Mouse (Mus musculus) olfactory bulb, adult 2 months (tissue): ENCODE measurements around the gene Tmem88. TPM values are rescaled to one million over a fixed set of nuclear protein-coding genes. Genes with fewer than 3 reads are reported as not detected.

Experiments used
- H3K27ac ChIP-seq: fragments of 200-500 bp; 2 replicates; pipeline ENCODE4 v1.5.1; 2012; ENCODE audit warnings: low read depth, low read length; ENCODE audit not compliant: insufficient read depth
- H3K4me1 ChIP-seq: fragments of 200-500 bp; 2 replicates; pipeline ENCODE4 v1.6.1; 2012; ENCODE audit warnings: low read length; ENCODE audit not compliant: control insufficient read depth, insufficient read depth
- H3K4me3 ChIP-seq: fragments of 200-500 bp; 2 replicates; pipeline ENCODE4 v1.5.1; 2012; ENCODE audit warnings: mild to moderate bottlenecking, low read depth, low read length, moderate library complexity; ENCODE audit not compliant: insufficient read depth
- CTCF ChIP-seq: fragments of 200-500 bp; IDR thresholded peaks from 2 replicates; pipeline ENCODE4 v1.5.1; 2012; ENCODE audit warnings: low read depth, mild to moderate bottlenecking, low read length, moderate library complexity; ENCODE audit not compliant: insufficient read depth
- POLR2A ChIP-seq: fragments of 200-500 bp; IDR thresholded peaks from 2 replicates; pipeline ENCODE4 v1.6.1; 2012; ENCODE audit warnings: mild to moderate bottlenecking, low read depth, low read length, moderate library complexity; ENCODE audit not compliant: insufficient read depth
- WGBS: fragments of 180-500 bp; shearing (Covaris S2); methylation state at CpG from one replicate; pipeline ENCODE4 v1.1.7; 2018; 5-methylcytosine and 5-hydroxymethylcytosine counted together
- polyA plus RNA-seq: library from polyadenylated mRNA; stranded (reverse); fragments of >200 nt; gene quantifications from 2 replicates; pipeline ENCODE4 v1.2.4, GENCODE M21; 2012; ENCODE audit warnings: low replicate concordance; ENCODE audit not compliant: missing spikeins, insufficient read depth, insufficient read length

The Tmem88 gene
- polyA plus RNA-seq, 1 experiment = not detected

- 82% methylated on average over 2 of the region's 2 CpGs for WGBS
- Histone ChIP-seq H3K27ac (no peak overlapping the region), H3K4me1 (no peaks in the 10 kb centered on the region), H3K4me3 (no peak overlapping the region)
- TF ChIP-seq POLR2A (no peak), CTCF (no peak)
Measured at GRCm38 (mm10) chr11:69426246-69426645, 28.2 kb upstream of the Tmem88 start.

DNA sequence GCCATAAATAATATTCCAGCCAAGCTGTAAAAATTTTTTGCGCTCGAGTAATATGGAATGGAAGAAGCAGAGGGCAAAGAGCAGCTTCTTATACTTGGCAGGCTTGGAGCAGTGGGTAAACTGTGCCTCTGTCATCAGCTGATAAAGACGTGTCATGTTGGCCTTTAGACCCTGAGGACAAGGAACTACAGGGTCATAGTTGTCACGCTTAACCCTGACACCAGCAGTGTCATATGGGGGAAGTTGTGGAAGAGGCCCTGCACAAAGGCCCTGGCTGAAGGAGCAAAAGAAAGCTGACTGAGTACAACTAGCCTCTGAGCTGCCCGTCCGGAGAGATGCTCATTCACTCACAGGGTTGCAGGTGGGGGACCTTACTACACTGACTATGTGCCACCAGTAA is 25.9 kb upstream of the Tmem88 start:
- TF ChIP-seq POLR2A (no peak), CTCF (no peak)
- Histone ChIP-seq H3K4me1 (peaks cover 15% of the 10 kb centered on the region), H3K4me3 (no peak overlapping the region), H3K27ac (no peak overlapping the region)
- 85% methylated on average over 6 of the region's 6 CpGs for WGBS

DNA sequence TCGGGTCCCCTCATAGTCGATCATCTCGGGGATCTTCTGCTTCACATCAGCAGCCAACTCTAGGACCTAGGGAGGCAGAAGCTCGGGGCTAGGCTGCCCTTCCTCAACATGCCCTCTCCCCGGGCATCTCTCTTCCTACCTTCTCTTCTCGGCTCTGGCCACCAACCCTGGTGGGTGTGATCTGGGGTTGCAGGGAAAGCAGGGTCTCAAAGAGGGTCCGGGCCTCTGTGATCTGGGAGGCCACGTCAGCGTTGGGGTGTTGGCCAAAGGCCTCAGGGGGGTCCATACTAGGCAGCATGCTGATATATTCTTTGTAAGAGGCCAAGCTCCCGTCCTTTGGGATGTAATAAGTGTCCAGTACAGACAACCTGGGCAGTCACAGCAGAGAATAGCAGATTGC is 24.8 kb upstream of the Tmem88 start:
- no peak overlapping the region for H3K4me3 ChIP-seq
- WGBS = 91% methylated on average over 10 of the region's 10 CpGs
- no peak overlapping the region for H3K27ac ChIP-seq
- TF ChIP-seq CTCF (no peak), POLR2A (no peak)
- H3K4me1 ChIP-seq = peaks cover 16% of the 10 kb centered on the region

GRCm38 (mm10) chr11:69421131-69421977 is 23.3 kb upstream of the Tmem88 start:
- H3K4me1 ChIP-seq = peaks cover 20% of the 10 kb centered on the region
- 45% methylated on average over 25 of the region's 25 CpGs for WGBS

DNA sequence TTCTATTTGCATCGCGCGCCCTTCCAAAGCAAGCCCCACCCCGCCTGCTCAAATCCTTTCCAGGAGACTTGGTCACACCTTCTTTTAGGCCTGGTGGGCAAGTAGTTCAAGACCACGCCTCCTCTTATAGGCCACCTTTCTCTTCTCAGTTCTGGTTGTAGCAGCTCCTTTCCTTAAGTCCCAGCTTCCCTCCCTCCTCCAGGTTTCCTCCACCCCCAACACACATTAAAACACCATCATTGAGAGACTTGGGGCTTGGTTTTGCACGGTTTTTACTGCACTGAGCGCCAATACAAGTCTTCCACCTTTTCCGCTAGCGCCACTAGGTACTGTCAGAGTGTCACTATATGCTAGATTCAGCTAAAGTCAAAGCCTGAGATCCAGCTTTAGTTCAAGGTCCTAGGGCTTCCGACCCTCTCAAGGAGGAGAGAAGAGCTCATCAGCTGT is 22.5 kb upstream of the Tmem88 start:
- Histone ChIP-seq H3K4me3 (no peak overlapping the region), H3K27ac (no peak overlapping the region), H3K4me1 (peaks cover 20% of the 10 kb centered on the region)
- no peak for TF ChIP-seq CTCF
- TF ChIP-seq POLR2A = no peak
- WGBS = 30% methylated on average over 10 of the region's 10 CpGs

More at GRCm38 (mm10) chr11:69421131-69421977, 23.3 kb upstream of the Tmem88 start:
- TF ChIP-seq POLR2A (no peak), CTCF (no peak)
- H3K27ac ChIP-seq = no peak overlapping the region
- no peak overlapping the region for H3K4me3 ChIP-seq

GRCm38 (mm10) chr11:69419813-69420553 is 21.9 kb upstream of the Tmem88 start:
- TF ChIP-seq CTCF = no peak
- no peak for TF ChIP-seq POLR2A
- Histone ChIP-seq H3K4me1 (peaks cover 22% of the 10 kb centered on the region), H3K4me3 (peak overlapping the region; percentile 64), H3K27ac (0 out of 2 replicates have a peak overlapping the region, but pooled peaks have one; percentile 61)
- WGBS = 1% methylated on average over 31 of the region's 31 CpGs

DNA sequence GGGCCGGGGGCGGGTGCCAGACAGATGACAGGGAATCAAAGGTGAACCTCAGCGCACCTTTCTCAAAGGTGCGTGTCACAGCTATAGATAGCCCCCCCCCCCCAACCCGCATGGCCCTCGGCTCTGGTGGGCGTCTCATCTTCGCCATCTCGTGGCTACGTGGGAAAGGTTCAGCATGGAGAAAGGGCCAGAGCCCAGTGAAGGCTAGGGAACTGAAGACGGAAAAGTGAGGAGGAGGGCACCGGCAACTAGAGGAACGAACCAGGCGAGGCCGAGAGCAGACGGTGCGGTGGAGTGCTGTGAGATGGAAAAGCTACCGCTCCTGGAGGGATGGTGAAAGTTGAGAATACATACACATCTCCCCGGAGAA is 21.4 kb upstream of the Tmem88 start:
- TF ChIP-seq POLR2A (no peak), CTCF (peak; percentile 40; the same call in 1 of the 2 replicates)
- Histone ChIP-seq H3K4me1 (peaks cover 27% of the 10 kb centered on the region), H3K4me3 (peak overlapping the region; percentile 64), H3K27ac (peak overlapping the region; percentile 61; the same call in 1 of the 2 replicates)
- WGBS = under 1% methylated on average over 19 of the region's 19 CpGs

GRCm38 (mm10) chr11:69418481-69419442 is 20.7 kb upstream of the Tmem88 start:
- under 1% methylated on average over 45 of the region's 45 CpGs for WGBS
- H3K4me3 ChIP-seq = peak overlapping the region; percentile 64
- peak overlapping the region; percentile 99 for H3K27ac ChIP-seq
- no peak for TF ChIP-seq POLR2A
- no peak for TF ChIP-seq CTCF
- peaks cover 34% of the 10 kb centered on the region for H3K4me1 ChIP-seq
